Mouse (Mus musculus): Measurements from ENCODE around the gene Rhoj.

GRCm38 (mm10) chr12:75307961-75308951 is at the start of gene Rhoj:
- TF ChIP-seq CTCF (IDR thresholded peaks at IDR 0.05; ENCODE audit: extremely low read depth, insufficient read length, insufficient replicate concordance, low read depth, low read length), result no peak
- TF ChIP-seq POLR2A (IDR thresholded peaks at IDR 0.05; ENCODE audit: low read depth, low read length), result no peak; the same call in 1 of the 2 replicates
